In the genomic region with DNA sequence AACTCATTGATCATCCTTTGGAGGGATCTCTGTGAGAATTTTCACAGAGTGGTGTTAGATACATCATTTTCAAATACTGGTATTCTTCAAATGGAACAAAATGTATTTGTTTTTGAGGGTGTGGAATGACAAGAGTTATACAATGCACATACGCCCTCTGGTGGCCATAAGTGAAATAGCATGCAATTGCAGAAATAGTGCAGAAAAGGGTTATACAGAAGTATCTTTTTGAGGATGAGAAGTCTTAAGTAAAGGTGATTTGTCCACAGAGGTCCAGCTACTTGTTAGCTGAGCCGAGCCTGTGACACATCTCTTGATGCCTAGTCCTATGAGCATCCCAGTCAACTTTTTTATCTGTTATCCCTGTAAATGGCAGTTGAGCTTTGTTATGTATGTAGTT, we compare ENCODE assay signal across 7 mouse cellular contexts.
A peak's percentile ranks its signal among the peaks of the same experiment; 100 is the strongest.
DNase-seq lines count a peak whose midpoint lies in the region.

No protein-coding gene starts in this region.

- peak; percentile 3 for DNase-seq in kidney, adult 18-20 months
- no peak for DNase-seq in kidney, adult 11 months
- DNase-seq in 3T3-L1 (ENCODE audit: low read depth, low spot score) (peak; percentile 62), A20 (ENCODE audit: low read depth, low spot score) (peak; percentile 35)
- DNase-seq in cerebellum, adult 9-11 months = peak; percentile 6
- DNase-seq in layer of hippocampus, adult 9-11 months = peak; percentile 3
- DNase-seq in ovary, adult 18-20 months (ENCODE audit: low spot score) = no peak

Comparison
In these comparisons a context has a peak if more than half of its experiments do, and no peak if none do; other contexts are left out.
1. DNase-seq: peak in kidney, adult 18-20 months (single experiment), 3T3-L1 (single experiment), A20 (single experiment), cerebellum, adult 9-11 months (single experiment) and layer of hippocampus, adult 9-11 months (single experiment); none in kidney, adult 11 months (single experiment) and ovary, adult 18-20 months (single experiment).